Mouse (Mus musculus) gastrocnemius, adult 18-20 months (tissue): Measurements from ENCODE around the gene Tmem198b. TPM values are rescaled to one million over a fixed set of nuclear protein-coding genes. Genes with fewer than 3 reads are reported as not detected.
A peak's percentile ranks its signal among the peaks of the same experiment; 100 is the strongest.
"Not testable (repeated sequence)": the region's sequence is repeated elsewhere in the genome, so short reads cannot be mapped to it uniquely, and the experiment has no call there.

Source experiments
- DNase-seq: peaks from one replicate; pipeline ENCODE4 v3.0.0; 2021; ENCODE audit warnings: low spot score
- long read RNA-seq, 2 experiments: library from polyadenylated mRNA; stranded (forward); transcript quantifications; one replicate each; pipeline ENCODE4 v2.0.0; 2021
- total RNA-seq, 2 experiments: library from RNA; stranded (reverse); gene quantifications; 2 replicates each; pipeline ENCODE4 v1.2.3; 2021

Gene Tmem198b
- 1 to 10 TPM; 2.1 to 2.3 TPM for total RNA-seq
- long read RNA-seq, experiment 1 = 0 reads
- long read RNA-seq, experiment 2, partial matches to known transcripts = 0 of 1 reads
- long read RNA-seq, experiment 2, other reads (novel, unspliced or antisense) = 1 of 1 reads

DNA sequence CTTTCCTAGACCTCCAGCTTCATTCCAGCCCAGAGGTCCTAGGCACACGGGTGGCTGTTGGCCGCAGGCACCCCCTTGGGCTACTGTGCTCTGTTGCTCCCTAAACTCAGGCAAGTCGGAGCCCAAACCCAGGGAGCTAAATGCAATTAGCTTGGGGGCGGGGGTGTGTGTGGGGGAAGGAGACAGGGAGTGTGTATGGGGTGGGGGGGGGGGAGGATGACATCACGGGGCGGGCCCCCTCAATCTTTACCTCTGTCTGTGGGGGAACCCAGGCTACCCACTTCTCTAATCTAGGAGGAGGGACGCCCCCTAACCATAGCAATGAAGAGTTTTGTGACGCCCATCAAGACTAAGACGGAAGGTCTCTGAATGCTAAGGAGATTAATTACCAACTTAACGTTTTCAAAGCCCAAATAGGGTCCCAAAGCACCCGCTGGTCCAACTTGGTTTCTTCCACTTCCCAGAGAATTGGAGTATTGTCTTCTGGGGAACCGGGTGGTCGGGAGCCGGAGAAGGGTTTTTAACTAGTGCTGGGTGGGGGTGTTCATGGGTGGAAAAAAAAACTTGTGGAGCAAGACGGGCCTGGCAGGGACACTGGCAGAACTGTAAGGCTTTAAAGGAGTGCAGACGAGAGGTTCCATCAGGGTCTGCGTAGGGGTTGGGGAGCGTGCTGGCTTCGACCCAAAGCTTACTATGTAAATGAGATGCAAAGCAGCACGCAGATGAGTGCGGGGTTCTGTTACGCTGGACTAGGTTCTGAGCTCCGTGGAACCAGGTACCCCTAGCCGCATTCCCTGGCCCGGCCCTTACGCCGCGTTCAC lies at the start of gene Tmem198b:
Gene Tmem198b (minus strand): TSS at position 100 of the 821 bp plus-strand sequence.
- peak; percentile 48 for DNase-seq

DNA sequence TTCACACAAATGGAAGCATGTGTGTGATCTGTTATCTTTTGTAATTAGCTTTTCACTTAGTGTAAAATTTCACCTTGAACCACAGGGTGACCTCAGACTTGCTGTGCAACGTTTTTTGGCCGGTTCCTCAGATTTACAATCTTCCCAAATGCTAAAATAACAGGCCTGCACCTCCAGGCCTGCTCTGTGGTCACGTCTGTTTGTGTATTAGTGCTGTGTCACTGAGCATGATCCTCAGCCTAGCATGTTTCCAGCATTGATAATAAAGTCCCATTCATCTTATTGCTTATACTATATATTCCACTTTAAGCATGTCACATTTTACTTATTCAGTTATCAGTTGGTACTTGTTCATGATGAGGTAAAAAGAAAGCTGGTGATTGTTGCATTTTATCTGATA lies 46.2 kb upstream of the Tmem198b start:
- no peak for DNase-seq

DNA sequence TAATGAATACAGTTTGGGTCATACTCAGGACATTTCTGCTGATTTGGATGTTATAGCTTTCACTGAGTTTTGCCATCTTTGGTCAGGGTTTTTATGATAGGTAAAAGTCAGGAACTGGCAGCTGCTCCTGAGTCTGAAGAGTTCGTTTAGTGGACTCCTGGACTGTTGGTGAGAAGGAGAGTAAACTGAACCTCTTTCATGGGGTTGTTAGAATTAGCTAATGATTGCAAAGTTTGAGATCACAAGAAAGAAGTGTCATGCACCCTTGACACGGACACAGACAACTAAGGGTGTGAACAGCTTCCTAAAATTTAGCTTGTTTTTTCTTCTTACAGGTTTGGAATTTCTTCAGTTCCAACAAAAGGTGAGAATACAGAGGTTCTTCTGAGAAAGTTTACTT lies 44.3 kb upstream of the Tmem198b start:
- no peak for DNase-seq

DNA sequence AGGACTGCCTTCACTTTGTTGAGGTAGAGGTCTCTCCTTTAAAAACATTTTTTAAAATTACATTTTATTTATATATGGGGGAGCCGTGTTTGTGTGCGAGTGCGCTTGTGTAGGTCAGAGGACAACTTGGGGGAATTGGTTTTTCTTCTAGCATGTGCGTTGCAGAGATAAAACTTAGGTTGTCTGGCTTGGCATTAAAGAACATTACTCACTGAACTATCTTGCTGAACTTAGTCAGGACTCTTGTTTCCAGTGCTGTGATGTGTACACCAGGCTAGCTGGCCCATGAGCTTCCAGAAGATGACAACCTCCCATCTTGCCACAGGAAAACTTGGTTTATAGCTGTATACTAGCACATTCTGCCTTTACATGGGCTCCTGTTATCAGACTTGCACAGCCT lies 42.5 kb upstream of the Tmem198b start:
- DNase-seq = no peak

DNA sequence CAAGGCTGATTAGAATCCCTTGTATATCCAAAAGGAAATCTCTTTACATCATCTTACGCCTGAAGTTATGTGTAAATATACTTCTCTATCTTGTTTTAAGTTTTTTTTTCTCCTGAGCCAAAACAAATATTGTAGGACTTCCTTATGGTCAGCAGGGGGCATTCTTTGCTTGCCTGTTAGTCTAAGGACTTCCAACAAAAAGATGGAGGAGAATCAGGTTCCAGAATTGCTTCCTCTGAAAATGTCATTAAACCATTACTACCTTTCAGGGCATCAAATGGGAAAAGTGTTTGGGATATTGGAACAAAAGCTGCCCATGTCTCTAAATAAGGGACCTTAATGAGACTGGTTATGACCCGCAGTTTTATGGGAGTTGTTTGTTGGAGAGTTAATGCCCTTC lies 41.3 kb upstream of the Tmem198b start:
- DNase-seq = peak; percentile 9

DNA sequence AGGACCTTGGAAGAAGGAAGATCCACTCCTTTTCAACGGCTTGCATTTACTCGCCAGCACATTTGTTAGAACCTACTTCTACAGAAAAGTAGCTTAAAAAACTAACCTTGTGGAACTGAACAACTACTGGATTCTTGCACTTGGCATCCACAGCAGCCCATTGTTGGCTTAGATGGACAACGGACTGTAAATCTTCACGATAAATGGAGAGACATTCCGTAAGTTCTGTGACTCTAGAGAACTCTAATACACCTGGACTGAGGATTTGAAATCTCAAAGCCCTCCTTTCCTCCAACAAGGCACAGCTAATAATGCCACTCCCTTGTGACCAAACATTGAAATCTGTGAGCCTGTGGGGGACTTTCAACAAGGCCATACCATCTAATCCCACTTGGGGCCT lies 39.1 kb upstream of the Tmem198b start:
- DNase-seq = no peak

DNA sequence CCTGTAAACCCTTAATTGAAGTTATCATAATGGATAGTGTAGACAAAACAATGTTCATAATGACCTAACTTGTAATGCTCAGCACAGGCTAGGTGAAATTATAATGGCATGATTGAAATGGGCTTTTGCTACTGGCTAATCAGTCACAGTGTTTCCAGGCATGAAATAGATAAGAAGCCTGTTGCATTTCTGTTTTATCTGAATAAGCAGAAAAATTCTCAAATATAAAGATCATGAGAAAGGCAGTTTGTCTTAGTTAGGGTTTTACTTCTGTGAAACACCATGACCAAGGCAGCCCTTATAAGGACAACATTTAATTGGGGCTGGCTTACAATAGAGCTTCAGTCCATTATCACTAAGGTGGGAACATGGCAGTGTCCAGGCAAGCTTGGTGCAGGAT lies 36.4 kb upstream of the Tmem198b start:
- DNase-seq = no peak

DNA sequence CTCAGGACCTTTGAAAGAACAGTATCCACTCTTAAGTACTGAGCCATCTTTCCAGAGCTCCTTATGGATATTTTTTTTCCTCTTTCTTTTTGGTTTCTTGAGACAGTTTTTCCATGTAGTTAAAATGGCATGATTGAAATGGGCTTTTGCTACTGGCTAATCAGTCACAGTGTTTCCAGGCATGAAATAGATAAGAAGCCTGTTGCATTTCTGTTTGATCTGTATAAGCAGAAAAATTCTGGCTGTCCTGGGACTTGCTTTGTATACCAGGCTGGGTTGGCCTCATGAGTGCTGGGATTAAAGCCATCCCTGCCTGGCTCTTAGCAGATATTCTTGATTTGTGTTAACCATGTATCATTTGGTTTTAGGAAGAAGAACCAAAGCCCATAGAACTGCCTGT lies 35.3 kb upstream of the Tmem198b start:
- DNase-seq = no peak

DNA sequence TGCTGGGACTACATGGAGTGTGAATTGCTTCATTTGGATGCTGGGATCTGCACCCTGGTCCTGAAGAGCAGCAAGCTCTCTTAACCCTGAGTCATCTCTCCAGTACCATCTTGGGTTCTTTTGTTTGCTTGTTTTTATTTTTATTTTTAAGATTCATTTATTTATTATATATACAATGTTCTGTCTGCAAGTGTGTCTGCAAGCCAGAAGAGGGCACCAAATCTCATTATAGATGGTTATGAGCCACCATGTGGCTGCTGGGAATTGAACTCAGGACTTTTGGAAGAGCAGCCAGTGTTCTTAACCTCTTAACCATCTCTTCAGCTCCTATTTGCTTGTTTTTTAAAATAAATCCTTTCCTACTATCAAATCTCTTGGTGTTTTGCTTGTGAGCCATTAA lies 33.2 kb upstream of the Tmem198b start:
- no peak for DNase-seq

DNA sequence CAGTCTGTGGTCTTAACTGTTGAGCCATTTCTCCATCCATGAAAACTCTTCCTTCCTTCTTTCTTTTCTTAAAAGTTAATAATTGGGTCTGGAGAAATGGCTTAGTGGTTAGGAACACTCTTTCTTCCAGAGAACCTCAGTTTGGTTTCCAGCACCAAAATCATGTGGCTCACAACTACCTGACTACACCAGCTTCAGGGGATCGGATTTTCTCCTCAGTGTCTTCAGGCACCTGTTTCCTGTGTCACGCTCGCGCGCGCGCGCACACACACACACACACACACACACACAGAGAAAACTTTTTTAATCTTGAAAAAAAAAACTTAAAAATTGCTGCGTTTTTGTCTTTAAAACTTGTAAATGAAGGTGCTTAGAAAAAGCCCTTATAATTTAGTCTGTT lies 19.7 kb upstream of the Tmem198b start:
- no peak for DNase-seq

DNA sequence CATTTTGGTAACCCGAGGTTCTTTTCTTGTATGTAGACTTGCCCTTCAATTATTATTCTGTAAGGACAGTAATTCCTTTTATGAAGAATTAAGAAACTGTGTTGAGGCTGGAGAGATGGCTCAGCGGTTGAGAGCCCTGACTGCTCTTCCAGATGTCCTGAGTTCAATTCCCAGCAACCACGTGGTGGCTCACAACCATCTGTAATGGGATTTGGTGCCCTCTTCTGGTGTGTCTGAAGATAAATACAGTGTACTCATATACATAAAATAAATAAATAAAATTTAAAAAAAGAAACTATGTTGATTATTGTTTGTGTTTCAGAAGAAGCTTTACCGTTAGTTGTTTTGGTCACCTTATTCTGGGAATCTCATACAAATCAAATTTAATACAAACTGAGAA lies 18.9 kb upstream of the Tmem198b start:
- not testable (repeated sequence) for DNase-seq

DNA sequence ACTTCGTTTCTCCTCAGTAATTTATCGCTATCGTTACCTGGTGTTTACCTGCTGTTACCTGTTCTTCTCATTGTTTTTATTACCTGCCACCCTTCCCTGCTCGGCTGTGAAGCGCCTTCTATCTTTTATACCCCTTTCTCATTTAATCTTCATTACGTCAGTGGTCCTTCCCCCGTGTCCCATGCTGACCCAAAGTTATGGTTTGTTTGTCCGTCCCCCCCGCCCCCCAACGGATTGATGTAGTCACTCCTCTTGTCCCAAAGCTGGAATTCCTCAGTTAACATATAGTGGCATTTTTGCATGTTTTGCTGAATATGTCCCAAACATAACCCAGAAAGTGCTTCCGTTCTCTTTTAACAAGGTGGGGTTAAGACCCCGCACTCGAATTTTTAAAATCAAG lies 18.0 kb upstream of the Tmem198b start:
- DNase-seq = no peak

DNA sequence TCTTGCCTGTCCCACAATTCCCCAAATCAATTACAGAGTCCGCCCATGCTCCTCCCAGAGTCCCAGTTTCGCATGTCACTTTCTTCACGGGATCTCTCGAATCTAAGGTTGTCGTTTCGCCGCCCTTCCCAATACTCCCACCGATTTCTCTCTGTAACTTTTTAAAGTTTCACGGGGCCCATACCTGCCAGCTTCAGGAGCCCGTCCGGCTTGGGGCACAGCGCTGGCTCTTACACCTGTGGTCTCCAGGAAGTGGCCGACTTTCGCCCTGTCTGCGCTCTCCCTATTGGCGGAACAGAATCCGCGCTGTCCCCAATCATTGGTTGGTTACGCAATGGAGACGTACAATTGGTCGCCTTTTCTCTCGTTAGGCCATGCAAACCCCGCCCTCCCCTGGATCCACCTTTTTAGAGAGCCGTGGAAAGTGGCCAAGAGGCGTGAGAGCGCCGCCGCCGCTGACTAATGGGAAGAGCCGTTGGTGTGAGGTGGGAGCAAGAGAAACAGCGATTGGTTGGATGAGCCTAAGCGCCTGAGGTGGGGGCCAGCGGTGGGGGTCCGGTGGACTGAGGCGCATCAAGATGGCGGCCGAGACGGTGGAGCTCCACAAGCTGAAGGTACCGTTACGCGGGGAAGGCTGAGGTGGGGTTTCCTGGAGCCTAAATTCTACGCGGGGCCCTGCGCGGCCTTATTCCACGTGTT lies 17.3 kb upstream of the Tmem198b start, which contains the start of gene Ormdl2:
Gene Ormdl2 (minus strand): TSS at position 288 of the 699 bp plus-strand sequence.
- peak; percentile 100 for DNase-seq

DNA sequence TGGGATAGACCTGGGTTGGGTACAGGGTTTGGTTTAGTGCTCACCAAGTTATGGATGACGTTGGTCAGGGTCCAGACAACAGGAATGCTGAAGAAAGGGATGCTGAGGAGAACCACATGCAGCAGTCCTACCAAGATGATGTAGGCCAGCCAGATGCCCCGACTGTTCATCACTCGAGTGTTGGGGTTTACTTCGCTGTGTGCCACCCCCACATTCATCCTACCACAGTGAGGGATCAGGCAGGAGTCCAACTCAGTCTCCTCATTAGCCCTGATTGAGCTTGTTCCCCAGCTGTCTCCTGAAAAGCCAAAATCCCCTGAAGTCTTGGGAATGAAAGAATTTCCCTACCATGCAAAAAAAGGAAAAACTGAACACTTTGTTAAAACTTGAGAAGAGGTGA lies 16.0 kb upstream of the Tmem198b start:
- DNase-seq = no peak

DNA sequence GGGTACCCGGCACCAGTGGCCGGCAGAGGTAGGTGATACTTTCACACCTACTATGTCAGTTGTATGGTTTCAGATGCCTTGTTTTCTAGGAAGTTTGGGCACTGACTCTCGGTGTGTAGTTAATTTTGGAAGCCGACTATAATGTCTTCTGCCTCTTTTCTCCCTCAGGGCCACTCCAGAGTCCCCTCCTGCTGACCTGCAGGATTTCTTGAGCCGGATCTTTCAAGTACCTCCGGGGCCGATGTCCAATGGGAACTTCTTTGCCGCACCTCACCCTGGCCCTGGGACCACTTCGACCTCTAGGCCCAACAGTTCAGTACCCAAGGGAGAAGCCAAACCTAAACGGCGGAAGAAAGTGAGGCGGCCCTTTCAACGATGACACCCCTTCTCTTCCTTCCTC lies 12.9 kb upstream of the Tmem198b start, which contains the start of gene Sarnp:
Gene Sarnp (plus strand): TSS at position 301 of the 400 bp plus-strand sequence.
- DNase-seq = no peak

DNA sequence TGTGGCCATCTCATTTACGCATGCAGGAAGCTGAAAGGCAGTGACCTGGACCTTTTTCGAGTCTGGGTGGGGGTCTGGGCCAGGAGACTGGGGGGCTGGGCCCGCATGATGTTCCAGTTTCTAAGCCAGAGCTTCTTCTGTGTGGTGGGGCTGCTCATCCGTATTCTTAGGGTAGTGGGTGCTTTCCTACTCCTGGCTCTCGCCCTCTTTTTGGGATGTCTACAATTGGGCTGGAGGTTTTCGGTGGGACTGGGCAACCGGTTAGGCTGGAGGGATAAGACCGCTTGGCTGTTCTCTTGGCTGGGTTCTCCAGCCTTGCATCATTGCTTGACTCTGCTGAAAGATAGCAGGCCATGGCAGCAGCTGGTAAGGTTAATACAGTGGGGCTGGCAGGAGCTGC lies 2.8 kb upstream of the Tmem198b start:
- DNase-seq = no peak

DNA sequence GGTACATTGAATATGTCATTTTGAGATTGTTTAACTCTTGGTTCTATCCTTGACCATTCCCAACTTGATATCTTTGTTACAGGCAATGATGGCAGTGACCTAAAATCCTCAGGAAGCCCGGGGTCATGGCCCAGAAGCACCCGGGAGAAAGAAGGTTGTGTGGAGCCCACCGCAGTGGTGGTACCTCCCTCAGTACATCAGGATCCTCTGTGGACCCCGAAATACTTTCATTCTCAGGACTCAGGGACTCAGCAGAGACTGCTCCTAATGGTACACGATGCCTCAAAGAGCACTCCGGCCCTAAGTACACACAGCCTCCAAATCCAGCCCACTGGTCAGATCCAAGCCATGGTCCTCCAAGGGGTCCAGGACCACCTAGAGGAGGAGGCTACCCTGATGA lies 1.9 kb upstream of the Tmem198b start:
- no peak for DNase-seq

DNA sequence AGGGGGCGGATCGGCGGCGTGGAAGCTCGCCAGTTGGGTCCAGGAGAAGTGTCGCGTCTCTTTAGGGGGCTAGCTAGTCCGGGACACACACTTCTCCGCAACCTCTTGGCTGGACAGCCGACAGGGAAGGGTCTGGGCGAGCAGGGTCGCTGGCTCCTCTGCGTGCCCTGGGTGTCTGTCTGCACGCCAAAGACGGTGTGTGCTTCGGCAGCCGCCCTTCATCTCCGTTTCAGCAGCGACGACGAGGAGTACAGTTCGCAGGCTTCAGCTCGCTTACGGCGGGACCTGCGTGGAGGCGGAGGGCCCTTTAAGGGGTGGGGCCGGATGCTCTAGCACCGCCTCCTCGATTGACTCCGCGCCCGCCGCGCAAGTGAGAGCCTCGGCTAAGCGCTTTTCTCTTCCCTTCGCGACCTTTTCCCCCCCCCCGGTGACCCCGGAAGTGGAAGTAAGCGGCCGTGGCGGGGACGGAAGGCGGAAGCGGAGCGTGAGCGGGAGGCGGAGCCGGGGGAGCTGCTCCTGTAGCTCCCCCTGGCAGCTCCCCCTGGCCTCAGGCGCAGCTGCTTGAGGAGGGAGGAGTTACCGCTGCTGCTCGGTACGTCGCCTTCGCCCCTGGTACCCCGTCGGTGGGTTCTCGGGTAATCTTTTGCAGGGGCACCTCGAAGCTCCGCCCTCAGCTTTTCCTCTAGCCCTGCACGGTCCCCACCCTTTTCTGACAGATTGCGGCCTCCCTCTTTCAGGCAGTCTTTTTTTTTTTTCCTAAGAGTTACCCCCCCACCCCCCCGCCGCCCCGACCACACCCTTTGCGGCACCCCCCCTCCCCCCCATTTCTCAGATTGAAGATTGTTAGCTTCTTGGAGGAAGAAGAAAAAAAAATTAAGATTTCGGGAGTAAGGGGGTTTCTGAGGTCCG lies 1.2 kb upstream of the Tmem198b start:
- peak; percentile 96 for DNase-seq

DNA sequence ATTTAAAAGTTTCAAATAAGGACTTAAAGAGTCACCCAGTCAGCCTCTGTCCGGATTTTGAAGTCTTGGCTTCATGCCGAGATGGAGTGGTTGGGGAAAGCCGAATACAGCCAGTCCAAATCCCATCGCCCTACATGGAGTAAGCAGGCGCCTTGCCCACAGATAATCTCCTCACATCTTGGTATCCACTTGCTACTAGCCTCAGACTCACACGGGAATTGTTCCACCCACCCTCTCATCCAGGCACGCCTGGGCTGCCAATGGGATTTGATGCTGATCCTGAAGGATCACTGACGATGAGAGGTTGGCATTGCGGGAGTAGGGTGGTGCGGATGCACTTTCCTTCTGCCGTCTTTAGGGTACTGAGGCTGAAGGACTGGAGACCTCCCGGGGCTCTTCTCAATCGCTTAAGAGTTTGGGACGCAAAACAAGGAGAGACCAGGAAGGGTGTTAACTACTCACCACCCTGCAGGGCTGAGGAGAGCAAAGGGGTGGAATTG lies 349 bp downstream of the Tmem198b start, which contains the start of gene Dnajc14:
Gene Dnajc14 (plus strand): TSS at position 292 of the 500 bp plus-strand sequence.
- DNase-seq = peak; percentile 58

DNA sequence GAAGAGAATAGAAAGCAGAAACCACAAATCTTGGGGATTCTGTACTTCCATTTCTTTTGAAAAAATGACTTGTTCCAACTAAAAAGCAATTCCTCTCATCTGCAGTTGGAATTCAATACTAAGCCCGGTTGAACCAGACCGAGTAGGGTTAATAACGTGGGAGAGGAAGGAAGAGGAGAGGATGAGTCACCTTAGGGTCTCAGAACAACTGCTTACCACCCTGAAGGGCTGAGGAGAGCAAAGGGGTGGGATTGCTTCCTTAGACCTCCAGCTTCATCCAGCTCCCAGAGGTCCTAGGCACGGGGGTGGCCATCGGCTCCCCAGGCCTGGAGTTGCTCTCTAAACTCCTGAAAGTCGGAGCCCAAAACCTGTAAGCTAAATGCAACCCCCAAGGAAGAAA lies 809 bp downstream of the Tmem198b start:
- no peak for DNase-seq

DNA sequence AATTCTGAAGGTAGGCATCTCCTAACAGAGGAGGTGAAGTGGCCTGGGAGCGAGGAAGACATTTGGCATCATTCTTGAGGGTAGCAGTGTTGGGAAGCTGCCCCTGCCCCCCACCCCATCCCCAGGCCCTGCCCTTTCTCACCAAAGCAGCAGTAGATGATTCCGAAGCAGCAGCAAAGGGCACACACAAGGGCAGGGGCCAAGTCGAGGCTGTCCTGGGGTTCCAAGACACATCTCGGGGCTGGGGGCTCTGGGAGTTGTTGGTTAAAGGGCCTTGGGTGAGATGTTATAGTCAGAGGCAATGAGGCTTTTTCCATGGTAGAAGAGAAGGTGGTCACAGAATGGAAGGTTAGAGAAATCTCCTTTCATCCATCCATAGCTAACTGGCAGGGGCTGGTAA lies 1.2 kb downstream of the Tmem198b start:
- DNase-seq = no peak
